Mouse (Mus musculus) ES-Bruce4 (cell line): ENCODE results near the gene Hykk.

Source experiments
- CTCF ChIP-seq: IDR thresholded peaks from one replicate; pipeline ENCODE4 v1.8.1; 2011; ENCODE audit warnings: low read depth, low read length
- EP300 ChIP-seq: IDR thresholded peaks from 2 replicates; pipeline ENCODE4 v1.6.1; 2011; ENCODE audit warnings: low read depth, low read length; ENCODE audit not compliant: insufficient read depth
- POLR2A ChIP-seq: IDR thresholded peaks from one replicate; pipeline ENCODE4 v1.8.1; 2011; ENCODE audit warnings: low read length; ENCODE audit not compliant: insufficient read depth

DNA sequence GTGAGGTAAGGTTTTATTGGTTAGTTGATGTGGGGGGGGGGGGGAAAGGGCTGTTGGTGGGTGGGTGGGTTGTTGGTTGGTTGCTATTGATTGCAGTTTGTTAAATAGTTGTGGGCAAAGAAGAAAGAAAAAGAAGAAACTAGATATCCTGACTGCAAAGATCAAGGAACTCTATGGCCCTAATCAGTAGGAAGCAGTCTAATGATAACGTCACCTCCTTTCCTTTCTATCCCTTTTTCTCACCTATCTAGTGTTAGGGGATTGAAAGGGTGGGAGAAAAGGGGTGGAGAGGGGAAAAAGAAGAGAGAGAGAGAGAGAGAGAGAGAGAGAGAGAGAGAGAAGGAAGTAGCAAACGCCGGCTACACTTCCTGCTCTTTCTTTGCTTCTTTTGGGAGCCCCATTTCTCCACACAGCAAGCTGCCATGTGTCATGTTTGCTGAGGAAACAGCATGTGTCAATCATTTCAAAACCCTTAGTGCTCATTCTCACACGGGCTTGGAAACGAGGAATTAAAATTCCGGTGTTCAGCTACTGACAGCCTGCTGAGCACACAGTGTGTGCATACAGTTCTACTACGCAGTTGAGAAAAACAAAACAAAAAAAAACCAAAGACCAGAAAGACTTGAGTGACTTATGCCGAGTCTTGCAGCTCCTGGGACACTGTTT lies 53.0 kb downstream of the Hykk start:
- TF ChIP-seq POLR2A = no peak
- no peak for TF ChIP-seq EP300
- TF ChIP-seq CTCF = no peak
